Mouse (Mus musculus): Measurements from ENCODE around the gene Araf. TPM values are rescaled to one million over a fixed set of nuclear protein-coding genes. Genes with fewer than 3 reads are reported as not detected.
A peak's percentile ranks its signal among the peaks of the same experiment; 100 is the strongest.
"Not testable (repeated sequence)": the region's sequence is repeated elsewhere in the genome, so short reads cannot be mapped to it uniquely, and the experiment has no call there.

Araf gene
- polyA plus RNA-seq, 1 experiment from 2014 or later = 113 TPM

GRCm38 (mm10) chrX:20798797-20799147 is 1.2 kb downstream of the Araf start:
- Histone ChIP-seq H3K9ac (peak overlapping the region; percentile 48), H3K4me1 (no peaks in the 10 kb centered on the region), H3K4me2 (replicated peaks) (peak overlapping the region; percentile 44), H3K4me3 (peak overlapping the region; percentile 41), H3K27ac (peak overlapping the region; percentile 92), H3K9me3 (no peaks in the 10 kb centered on the region), H3K36me3 (no peaks in the 10 kb centered on the region), H3K27me3 (no peaks in the 10 kb centered on the region)
- ATAC-seq (ENCODE audit: insufficient number of reproducible peaks, insufficient read depth, low FRiP score, low TSS enrichment) = no peak
- WGBS = 29% methylated on average over 7 of the region's 7 CpGs

GRCm38 (mm10) chrX:20801456-20801855 is 3.8 kb downstream of the Araf start:
- 79% methylated on average over 2 of the region's 2 CpGs for WGBS
- no peak for ATAC-seq (ENCODE audit: insufficient number of reproducible peaks, insufficient read depth, low FRiP score, low TSS enrichment)
- no peak overlapping the region for H3K4me2 ChIP-seq (replicated peaks)
- H3K4me3 ChIP-seq = no peak overlapping the region
- H3K9ac ChIP-seq = no peak overlapping the region
- no peaks in the 10 kb centered on the region for H3K4me1 ChIP-seq
- H3K9me3 ChIP-seq = no peaks in the 10 kb centered on the region
- H3K36me3 ChIP-seq = no peaks in the 10 kb centered on the region
- H3K27ac ChIP-seq = no peak overlapping the region
- no peaks in the 10 kb centered on the region for H3K27me3 ChIP-seq

- not testable (repeated sequence) for ATAC-seq (ENCODE audit: insufficient number of reproducible peaks, insufficient read depth, low FRiP score, low TSS enrichment); H3K4me1 ChIP-seq; H3K4me3 ChIP-seq; H3K9ac ChIP-seq; H3K4me2 ChIP-seq (replicated peaks); H3K27ac ChIP-seq; H3K27me3 ChIP-seq; H3K9me3 ChIP-seq; H3K36me3 ChIP-seq
- WGBS = 31% methylated on average over 1 of the region's 1 CpGs
Measured at GRCm38 (mm10) chrX:20804301-20804700, 6.7 kb downstream of the Araf start.

GRCm38 (mm10) chrX:20806295-20806694 is 8.7 kb downstream of the Araf start:
- ATAC-seq (ENCODE audit: insufficient number of reproducible peaks, insufficient read depth, low FRiP score, low TSS enrichment) = no peak

GRCm38 (mm10) chrX:20816974-20817373 is 19.4 kb downstream of the Araf start:
- no peak overlapping the region for H3K9ac ChIP-seq
- no peaks in the 10 kb centered on the region for H3K9me3 ChIP-seq
- 71% methylated on average over 6 of the region's 6 CpGs for WGBS
- no peak overlapping the region for H3K4me3 ChIP-seq
- no peaks in the 10 kb centered on the region for H3K4me1 ChIP-seq
- H3K27me3 ChIP-seq = no peaks in the 10 kb centered on the region
- H3K36me3 ChIP-seq = no peaks in the 10 kb centered on the region
- ATAC-seq (ENCODE audit: insufficient number of reproducible peaks, insufficient read depth, low FRiP score, low TSS enrichment) = no peak
- H3K27ac ChIP-seq = no peak overlapping the region
- H3K4me2 ChIP-seq (replicated peaks) = no peak overlapping the region

More at GRCm38 (mm10) chrX:20806295-20806694, 8.7 kb downstream of the Araf start:
- H3K27me3 ChIP-seq = no peaks in the 10 kb centered on the region
- H3K4me2 ChIP-seq (replicated peaks) = no peak overlapping the region
- H3K9me3 ChIP-seq = no peaks in the 10 kb centered on the region
- no peaks in the 10 kb centered on the region for H3K4me1 ChIP-seq
- no peak overlapping the region for H3K4me3 ChIP-seq
- no peak overlapping the region for H3K9ac ChIP-seq
- no peak overlapping the region for H3K27ac ChIP-seq
- 33% methylated on average over 1 of the region's 1 CpGs for WGBS
- no peaks in the 10 kb centered on the region for H3K36me3 ChIP-seq

- Histone ChIP-seq H3K4me3 (peak overlapping the region; percentile 17; the same call in 1 of the 2 replicates), H3K9ac (no peak overlapping the region; the same call in 1 of the 2 replicates), H3K36me3 (no peaks in the 10 kb centered on the region), H3K4me2 (replicated peaks) (peak overlapping the region; percentile 43), H3K4me1 (no peaks in the 10 kb centered on the region), H3K9me3 (no peaks in the 10 kb centered on the region), H3K27me3 (no peaks in the 10 kb centered on the region), H3K27ac (0 out of 2 replicates have a peak overlapping the region, but pooled peaks have one; percentile 17)
- ATAC-seq (ENCODE audit: insufficient number of reproducible peaks, insufficient read depth, low FRiP score, low TSS enrichment) = peak; percentile 83
- 26% methylated on average over 19 of the region's 19 CpGs for WGBS
Measured at GRCm38 (mm10) chrX:20819204-20819628, 21.6 kb downstream of the Araf start.

- ATAC-seq (ENCODE audit: insufficient number of reproducible peaks, insufficient read depth, low FRiP score, low TSS enrichment) = 0 out of 2 replicates have a peak, but pooled peaks have one; percentile 41
- Histone ChIP-seq H3K4me2 (replicated peaks) (peak overlapping the region; percentile 43), H3K36me3 (no peaks in the 10 kb centered on the region), H3K4me1 (no peaks in the 10 kb centered on the region), H3K9ac (no peak overlapping the region), H3K4me3 (0 out of 2 replicates have a peak overlapping the region, but pooled peaks have one; percentile 17), H3K9me3 (no peaks in the 10 kb centered on the region), H3K27me3 (no peaks in the 10 kb centered on the region), H3K27ac (0 out of 2 replicates have a peak overlapping the region, but pooled peaks have one; percentile 17)
- 54% methylated on average over 8 of the region's 8 CpGs for WGBS
Measured at GRCm38 (mm10) chrX:20819708-20820426, 22.3 kb downstream of the Araf start.

GRCm38 (mm10) chrX:20828934-20829333 is 31.3 kb downstream of the Araf start:
- Histone ChIP-seq H3K27ac (no peak overlapping the region), H3K4me3 (no peak overlapping the region), H3K4me2 (replicated peaks) (no peak overlapping the region), H3K9me3 (no peaks in the 10 kb centered on the region), H3K36me3 (no peaks in the 10 kb centered on the region), H3K9ac (no peak overlapping the region), H3K4me1 (no peaks in the 10 kb centered on the region), H3K27me3 (no peaks in the 10 kb centered on the region)
- WGBS = 22% methylated on average over 5 of the region's 5 CpGs
- ATAC-seq (ENCODE audit: insufficient number of reproducible peaks, insufficient read depth, low FRiP score, low TSS enrichment) = 0 out of 2 replicates have a peak, but pooled peaks have one; percentile 69

GRCm38 (mm10) chrX:20847232-20847631 is 49.6 kb downstream of the Araf start:
- H3K4me3 ChIP-seq = no peak overlapping the region
- H3K9me3 ChIP-seq = no peaks in the 10 kb centered on the region
- WGBS = 90% methylated on average over 3 of the region's 3 CpGs
- H3K9ac ChIP-seq = no peak overlapping the region
- H3K4me1 ChIP-seq = no peaks in the 10 kb centered on the region
- H3K4me2 ChIP-seq (replicated peaks) = no peak overlapping the region
- no peak for ATAC-seq (ENCODE audit: insufficient number of reproducible peaks, insufficient read depth, low FRiP score, low TSS enrichment)
- peaks cover 7% of the 10 kb centered on the region; the same call in 1 of the 2 replicates for H3K36me3 ChIP-seq
- no peaks in the 10 kb centered on the region for H3K27me3 ChIP-seq
- H3K27ac ChIP-seq = no peak overlapping the region

GRCm38 (mm10) chrX:20847816-20848215 is 50.2 kb downstream of the Araf start:
- Histone ChIP-seq H3K4me1 (no peaks in the 10 kb centered on the region), H3K4me3 (peak overlapping the region; percentile 59; the same call in 1 of the 2 replicates), H3K9me3 (no peaks in the 10 kb centered on the region), H3K9ac (no peak overlapping the region), H3K27ac (peak overlapping the region; percentile 60; the same call in 1 of the 2 replicates), H3K36me3 (peaks cover 7% of the 10 kb centered on the region; the same call in 1 of the 2 replicates), H3K27me3 (no peaks in the 10 kb centered on the region), H3K4me2 (replicated peaks) (peak overlapping the region; percentile 32)
- WGBS = 21% methylated on average over 2 of the region's 2 CpGs
- ATAC-seq (ENCODE audit: insufficient number of reproducible peaks, insufficient read depth, low FRiP score, low TSS enrichment) = 0 out of 2 replicates have a peak, but pooled peaks have one; percentile 5

- Histone ChIP-seq H3K9me3 (no peaks in the 10 kb centered on the region), H3K27me3 (no peaks in the 10 kb centered on the region), H3K4me3 (peak overlapping the region; percentile 59), H3K4me2 (replicated peaks) (peak overlapping the region; percentile 63), H3K36me3 (peaks cover 10% of the 10 kb centered on the region), H3K9ac (peak overlapping the region; percentile 63), H3K27ac (peak overlapping the region; percentile 60; the same call in 1 of the 2 replicates), H3K4me1 (no peaks in the 10 kb centered on the region)
- peak; percentile 98 for ATAC-seq (ENCODE audit: insufficient number of reproducible peaks, insufficient read depth, low FRiP score, low TSS enrichment)
- WGBS = 18% methylated on average over 42 of the region's 42 CpGs
Measured at GRCm38 (mm10) chrX:20848256-20848984, 50.8 kb downstream of the Araf start.
